Mouse (Mus musculus) heart, adult 2 months (tissue): ENCODE data around the gene Stmnd1.

Source experiments
- CTCF ChIP-seq: fragments of 200-600 bp; IDR thresholded peaks from 2 replicates; pipeline ENCODE4 v1.8.1; 2022; ENCODE audit warnings: antibody characterized with exemption, mild to moderate bottlenecking, moderate library complexity
- POLR2A ChIP-seq: fragments of 200-500 bp; IDR thresholded peaks from 2 replicates; pipeline ENCODE4 v1.6.1; 2011; ENCODE audit warnings: mild to moderate bottlenecking, low read depth, low read length, control low read depth; ENCODE audit not compliant: insufficient read depth

GRCm38 (mm10) chr13:46268341-46268740, 5.2 kb upstream of the Stmnd1 start:
- TF ChIP-seq CTCF = no peak
- no peak for TF ChIP-seq POLR2A
